Mouse (Mus musculus) small intestine, adult 2 months (tissue): ENCODE measurements at regions not wholly inside any gene's neighbourhood (a gene's known extent, or its start where the extent isn't known, plus 50 kb on each side); places are given as distances from the start of the nearest gene placed in this dataset.

Experiments used
- H3K27ac ChIP-seq: fragments of 200-500 bp; 2 replicates; pipeline ENCODE4 v1.5.1; 2012; ENCODE audit warnings: low read depth, low read length, control low read depth, inconsistent platforms; ENCODE audit not compliant: insufficient read depth
- H3K27me3 ChIP-seq: fragments of 200-500 bp; 2 replicates; pipeline ENCODE4 v1.6.1; 2012; ENCODE audit warnings: mild to moderate bottlenecking, moderate library complexity, low read length, inconsistent platforms; ENCODE audit not compliant: control insufficient read depth, insufficient read depth
- H3K36me3 ChIP-seq: fragments of 200-500 bp; 2 replicates; pipeline ENCODE4 v1.6.1; 2012; ENCODE audit warnings: mild to moderate bottlenecking, low read length, control low read depth, inconsistent platforms; ENCODE audit not compliant: control insufficient read depth, insufficient read depth
- H3K4me1 ChIP-seq: fragments of 200-500 bp; 2 replicates; pipeline ENCODE4 v1.6.1; 2012; ENCODE audit warnings: low read length, inconsistent platforms, mixed read lengths; ENCODE audit not compliant: control insufficient read depth, insufficient read depth, insufficient read length
- H3K4me3 ChIP-seq: fragments of 200-500 bp; 2 replicates; pipeline ENCODE4 v1.5.1; 2012; ENCODE audit warnings: low read depth, mild to moderate bottlenecking, control low read depth, inconsistent platforms, low read length, moderate library complexity
- CTCF ChIP-seq: fragments of 200-500 bp; IDR thresholded peaks from 2 replicates; pipeline ENCODE4 v1.5.1; 2012; ENCODE audit warnings: low read depth, mild to moderate bottlenecking, control low read depth, inconsistent platforms, low read length, moderate library complexity, mixed read lengths; ENCODE audit not compliant: insufficient replicate concordance, insufficient read length; ENCODE audit errors: extremely low read depth
- POLR2A ChIP-seq: fragments of 200-500 bp; IDR thresholded peaks from 2 replicates; pipeline ENCODE4 v1.6.1; 2012; ENCODE audit warnings: low read depth, mild to moderate bottlenecking, control low read depth, inconsistent platforms, low read length, moderate library complexity
- WGBS: fragments of 180-500 bp; shearing (Covaris S2); methylation state at CpG from one replicate; pipeline ENCODE4 v1.1.7; 2018; 5-methylcytosine and 5-hydroxymethylcytosine counted together

DNA sequence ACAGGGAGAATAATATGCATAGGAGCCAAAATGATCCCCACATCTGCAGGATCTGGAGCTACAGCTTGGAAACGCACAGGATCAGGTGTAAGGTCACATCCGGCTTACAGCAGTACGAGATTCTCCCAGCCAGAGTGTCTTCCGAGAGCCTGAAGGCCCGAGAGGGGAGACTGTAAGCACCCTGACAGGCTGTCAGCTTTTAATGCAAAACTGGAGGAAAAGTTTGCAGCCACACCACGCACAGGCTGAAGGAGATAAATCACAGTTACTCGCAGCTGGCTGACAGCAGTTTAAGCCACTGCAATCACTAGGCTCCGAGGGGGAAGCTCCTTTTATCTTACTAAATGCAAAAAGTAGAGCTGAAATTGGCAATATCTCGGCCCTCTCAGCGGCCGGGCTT is 149.1 kb downstream of the Cyld start:
- no peaks in the 10 kb centered on the region for H3K4me1 ChIP-seq
- H3K27me3 ChIP-seq: no peaks in the 10 kb centered on the region
- 31% methylated on average over 11 of the region's 11 CpGs for WGBS
- TF ChIP-seq POLR2A (no peak), CTCF (no peak)
- H3K4me3 ChIP-seq: no peak overlapping the region
- H3K27ac ChIP-seq: no peak overlapping the region
- no peaks in the 10 kb centered on the region for H3K36me3 ChIP-seq

DNA sequence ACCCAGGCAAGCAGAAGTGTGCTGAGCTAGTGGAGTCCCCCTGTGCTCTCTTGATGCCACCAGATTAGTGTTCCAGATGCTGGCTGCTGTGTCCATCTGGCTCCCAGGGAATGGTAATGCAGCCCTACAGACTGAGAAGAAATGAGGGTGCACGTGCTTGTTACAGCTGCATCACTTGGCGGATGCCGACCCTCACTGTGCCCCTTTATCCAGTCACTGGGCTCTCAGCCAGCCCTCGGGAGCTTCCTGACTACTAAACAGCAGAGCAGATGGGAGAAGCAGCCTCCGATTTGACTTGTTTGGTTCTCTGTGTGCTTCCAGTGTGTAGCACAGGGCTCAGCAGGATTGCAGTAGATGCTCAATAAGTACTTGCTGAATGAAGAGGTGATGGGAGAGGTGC is 147.5 kb downstream of the Cyld start:
- H3K27ac ChIP-seq: no peak overlapping the region
- no peak for TF ChIP-seq POLR2A
- TF ChIP-seq CTCF: no peak
- no peaks in the 10 kb centered on the region for H3K36me3 ChIP-seq
- H3K4me3 ChIP-seq: no peak overlapping the region
- WGBS: 64% methylated on average over 5 of the region's 5 CpGs
- no peaks in the 10 kb centered on the region for H3K4me1 ChIP-seq
- no peaks in the 10 kb centered on the region for H3K27me3 ChIP-seq

DNA sequence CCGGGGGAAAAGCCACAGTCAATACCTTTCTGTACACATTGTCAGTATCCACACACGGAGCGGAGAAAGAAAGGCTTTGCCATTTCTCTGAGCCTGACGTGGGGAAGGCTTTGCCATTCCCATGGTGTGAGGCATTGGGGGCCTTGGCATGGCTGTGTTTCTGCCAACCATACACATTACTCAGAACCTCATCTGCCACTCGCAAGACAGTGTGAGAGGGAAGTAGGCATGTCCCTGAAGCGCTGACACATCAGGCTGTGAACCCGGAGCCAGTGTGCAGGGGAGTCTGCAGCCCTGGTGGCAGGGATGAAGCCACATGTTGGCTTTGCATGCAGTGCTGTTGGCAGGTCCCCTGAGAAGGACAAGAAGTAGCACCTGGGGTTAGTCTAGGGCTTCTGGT is 145.6 kb downstream of the Cyld start:
- TF ChIP-seq CTCF (no peak), POLR2A (no peak)
- 78% methylated on average over 7 of the region's 7 CpGs for WGBS
- H3K4me1 ChIP-seq: no peaks in the 10 kb centered on the region

DNA sequence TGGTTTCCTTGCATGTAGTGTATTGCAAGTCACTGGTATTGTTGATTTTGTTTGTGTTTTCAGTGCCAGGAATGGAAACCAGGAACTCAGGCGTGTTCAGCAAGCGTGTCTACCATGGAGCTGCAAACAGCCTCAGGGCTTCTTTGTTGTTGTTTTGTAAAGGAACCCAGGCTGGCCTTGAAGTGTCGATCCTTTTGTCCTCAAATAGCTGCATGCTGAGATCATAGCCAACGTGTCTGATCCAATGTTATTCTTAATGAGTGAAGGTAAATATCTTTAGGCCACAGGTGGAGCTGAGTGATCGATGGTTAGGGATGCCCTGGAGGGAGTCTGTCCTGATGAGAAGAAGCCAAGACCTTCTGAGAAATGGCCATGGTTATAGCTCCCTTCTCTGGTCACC is 143.3 kb downstream of the Cyld start:
- H3K27me3 ChIP-seq: no peaks in the 10 kb centered on the region
- H3K36me3 ChIP-seq: no peaks in the 10 kb centered on the region
- 68% methylated on average over 5 of the region's 5 CpGs for whole genome bisulfite sequencing
- no peak overlapping the region for H3K27ac ChIP-seq
- TF ChIP-seq CTCF: no peak
- no peak for TF ChIP-seq POLR2A
- no peak overlapping the region for H3K4me3 ChIP-seq
- H3K4me1 ChIP-seq: no peaks in the 10 kb centered on the region

More for the DNA sequence above, 145.6 kb downstream of the Cyld start:
- Histone ChIP-seq H3K27ac (no peak overlapping the region), H3K27me3 (no peaks in the 10 kb centered on the region), H3K4me3 (no peak overlapping the region), H3K36me3 (no peaks in the 10 kb centered on the region)

DNA sequence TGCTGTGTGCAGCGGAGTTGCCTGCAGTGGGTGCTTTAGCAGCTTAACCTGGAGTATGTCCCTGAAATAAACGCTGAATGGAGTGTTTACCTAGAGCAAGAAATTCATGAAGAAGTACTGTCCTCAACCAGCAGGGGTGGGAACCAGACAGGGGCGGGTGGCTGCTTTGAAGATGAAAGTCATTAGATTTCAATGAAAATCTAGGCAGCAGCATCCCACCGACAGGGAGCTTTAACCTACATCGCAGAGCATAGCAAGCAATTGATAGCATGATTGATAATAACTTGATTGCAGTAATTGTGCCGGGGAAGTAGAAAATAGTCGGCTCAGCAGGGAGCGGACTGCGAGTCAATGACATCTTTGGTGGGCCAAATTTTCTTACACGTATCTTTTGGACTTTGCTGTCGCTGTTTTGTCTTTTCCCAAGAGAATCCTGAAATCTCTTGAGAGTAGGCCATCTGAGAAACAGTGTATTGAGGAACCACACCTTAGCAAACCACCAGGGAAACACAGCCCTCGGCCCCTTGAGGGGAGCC is 139.0 kb downstream of the Cyld start:
- no peaks in the 10 kb centered on the region for H3K4me1 ChIP-seq
- WGBS: 51% methylated on average over 12 of the region's 12 CpGs
- H3K36me3 ChIP-seq: no peaks in the 10 kb centered on the region
- no peak overlapping the region for H3K27ac ChIP-seq
- H3K4me3 ChIP-seq: no peak overlapping the region
- TF ChIP-seq POLR2A (no peak), CTCF (no peak)
- H3K27me3 ChIP-seq: no peaks in the 10 kb centered on the region

DNA sequence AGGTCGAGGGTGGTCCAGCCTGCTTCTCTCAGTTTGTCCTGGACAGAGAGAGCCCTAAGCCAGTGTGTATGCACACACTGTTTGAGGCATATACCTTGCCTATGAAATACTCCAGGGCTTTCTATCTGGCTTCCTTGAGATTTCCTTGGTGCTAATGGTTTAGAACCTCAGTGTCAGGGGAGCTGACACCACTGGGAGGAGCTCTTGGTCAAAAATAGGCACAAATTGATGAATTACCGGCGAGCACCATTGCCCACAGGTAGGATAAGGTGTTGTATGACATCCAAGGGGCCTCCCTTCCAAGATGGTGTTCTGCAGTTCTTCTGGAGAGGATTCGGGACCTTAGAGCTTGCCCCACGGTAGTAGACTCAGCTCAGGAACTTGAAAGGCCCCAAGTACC is 129.0 kb downstream of the Cyld start:
- Histone ChIP-seq H3K4me3 (no peak overlapping the region), H3K4me1 (no peaks in the 10 kb centered on the region), H3K36me3 (no peaks in the 10 kb centered on the region), H3K27me3 (no peaks in the 10 kb centered on the region), H3K27ac (no peak overlapping the region)
- WGBS: 44% methylated on average over 5 of the region's 5 CpGs
- TF ChIP-seq CTCF (no peak), POLR2A (no peak)

DNA sequence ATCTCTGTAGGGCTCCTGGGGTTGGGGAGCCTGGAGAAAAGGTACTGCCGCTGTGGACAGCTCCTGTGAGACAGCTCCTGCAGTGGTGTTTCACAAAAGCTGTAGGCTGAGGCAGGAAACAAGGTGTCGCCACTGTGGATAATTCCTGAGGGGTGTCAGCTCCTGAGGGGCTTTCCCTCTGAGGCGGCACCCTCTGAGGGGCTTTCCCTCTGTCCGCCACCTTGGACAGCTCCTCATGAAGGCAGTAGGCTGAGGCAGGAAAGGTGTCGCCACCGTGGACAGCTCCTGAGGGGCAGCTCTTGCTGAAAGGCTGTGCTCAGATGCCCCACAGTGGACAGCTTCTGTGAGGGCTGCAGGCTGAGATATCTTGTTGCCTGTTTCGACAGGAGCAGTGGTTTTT is 127.1 kb downstream of the Cyld start:
- no peak overlapping the region for H3K27ac ChIP-seq
- H3K27me3 ChIP-seq: no peaks in the 10 kb centered on the region
- H3K36me3 ChIP-seq: no peaks in the 10 kb centered on the region
- WGBS: 82% methylated on average over 7 of the region's 7 CpGs
- no peak overlapping the region for H3K4me3 ChIP-seq
- H3K4me1 ChIP-seq: no peaks in the 10 kb centered on the region
- TF ChIP-seq CTCF (no peak), POLR2A (no peak)
